Mouse (Mus musculus) stomach, embryonic 14.5 days (tissue): Measurements from ENCODE around the gene Boll. TPM values are rescaled to one million over a fixed set of nuclear protein-coding genes. Genes with fewer than 3 reads are reported as not detected.
A peak's percentile ranks its signal among the peaks of the same experiment; 100 is the strongest.

Experiments used
- ATAC-seq: fragments of 200-750 bp; cut with Nextera tagmentation; 2 replicates; pipeline ENCODE4 v1.8.0; 2017; ENCODE audit warnings: low read depth, moderate TSS enrichment; ENCODE audit not compliant: insufficient number of reproducible peaks, insufficient read depth, low FRiP score
- H3K27ac ChIP-seq: fragments of 300-500 bp; sonication (generic); 2 replicates; pipeline ENCODE4 v1.5.1; 2014; ENCODE audit warnings: mild to moderate bottlenecking, low read length, moderate library complexity, mixed read lengths
- H3K27me3 ChIP-seq: fragments of 300-500 bp; sonication (generic); 2 replicates; pipeline ENCODE4 v1.6.1; 2014; ENCODE audit warnings: low read length, control low read depth, mixed read lengths; ENCODE audit not compliant: control insufficient read depth, insufficient read depth
- H3K36me3 ChIP-seq: fragments of 300-500 bp; sonication (generic); 2 replicates; pipeline ENCODE4 v1.6.1; 2014; ENCODE audit warnings: mild to moderate bottlenecking, control low read depth, low read length, moderate library complexity, mixed read lengths; ENCODE audit not compliant: control insufficient read depth, insufficient read depth
- H3K4me1 ChIP-seq: fragments of 300-500 bp; sonication (generic); 2 replicates; pipeline ENCODE4 v1.6.1; 2014; ENCODE audit warnings: low read length, control low read depth, mixed read lengths; ENCODE audit not compliant: control insufficient read depth, insufficient read depth
- H3K4me2 ChIP-seq: fragments of 300-500 bp; sonication (generic); replicated peaks from 2 replicates; pipeline ENCODE4 v1.6.1; 2014; ENCODE audit warnings: low read depth, low read length, control low read depth
- H3K4me3 ChIP-seq: fragments of 300-500 bp; sonication (generic); 2 replicates; pipeline ENCODE4 v1.5.1; 2014; ENCODE audit warnings: low read depth, low read length, control low read depth
- H3K9ac ChIP-seq: fragments of 300-500 bp; sonication (generic); replicated peaks from 2 replicates; pipeline ENCODE4 v1.6.1; 2014; ENCODE audit warnings: low read depth, mild to moderate bottlenecking, control low read depth, low read length, moderate library complexity, mixed read lengths
- H3K9me3 ChIP-seq: fragments of 300-500 bp; sonication (generic); 2 replicates; pipeline ENCODE4 v1.6.1; 2016; ENCODE audit warnings: low read depth, low read length, control low read depth; ENCODE audit not compliant: control insufficient read depth
- whole genome bisulfite sequencing: fragments of 180-500 bp; shearing (Covaris S2); extraction: QIAGEN DNeasy Blood & Tissue Kit; methylation state at CpG from one replicate; pipeline ENCODE4 v1.1.7; 2014; 5-methylcytosine and 5-hydroxymethylcytosine counted together
- polyA plus RNA-seq: library from polyadenylated mRNA; unstranded; fragments of >200 nt; fragmentation: Nextera tagmentation; extraction: Ambion mirVana; gene quantifications from 2 replicates; pipeline ENCODE4 v1.2.1, GENCODE M21; 2014

The Boll gene
- polyA plus RNA-seq, 1 experiment from 2014 or later: 0.38 TPM

- no peak overlapping the region for H3K4me3 ChIP-seq
- no peaks in the 10 kb centered on the region for H3K36me3 ChIP-seq
- 77% methylated on average over 9 of the region's 9 CpGs for WGBS
- H3K4me1 ChIP-seq: no peaks in the 10 kb centered on the region
- no peak overlapping the region for H3K9ac ChIP-seq
- no peaks in the 10 kb centered on the region for H3K27me3 ChIP-seq
- H3K9me3 ChIP-seq: no peaks in the 10 kb centered on the region
- H3K27ac ChIP-seq: no peak overlapping the region
- ATAC-seq: no peak
- no peak overlapping the region for H3K4me2 ChIP-seq
Measured at GRCm38 (mm10) chr1:55279081-55279480, 84.2 kb downstream of the Boll start.

GRCm38 (mm10) chr1:55265447-55265846 is 97.8 kb downstream of the Boll start:
- 59% methylated on average over 2 of the region's 2 CpGs for WGBS
- Histone ChIP-seq H3K27me3 (no peaks in the 10 kb centered on the region), H3K4me2 (no peak overlapping the region), H3K9ac (no peak overlapping the region), H3K36me3 (no peaks in the 10 kb centered on the region), H3K27ac (no peak overlapping the region), H3K4me1 (no peaks in the 10 kb centered on the region), H3K4me3 (no peak overlapping the region), H3K9me3 (no peaks in the 10 kb centered on the region)
- no peak for ATAC-seq

GRCm38 (mm10) chr1:55264385-55264784 is 98.9 kb downstream of the Boll start:
- no peak overlapping the region for H3K4me2 ChIP-seq
- no peak overlapping the region for H3K4me3 ChIP-seq
- no peak overlapping the region for H3K9ac ChIP-seq
- H3K27ac ChIP-seq: no peak overlapping the region
- no peaks in the 10 kb centered on the region for H3K36me3 ChIP-seq
- no peaks in the 10 kb centered on the region for H3K27me3 ChIP-seq
- WGBS: 44% methylated on average over 2 of the region's 2 CpGs
- no peaks in the 10 kb centered on the region for H3K9me3 ChIP-seq
- ATAC-seq: no peak
- no peaks in the 10 kb centered on the region for H3K4me1 ChIP-seq

- H3K4me3 ChIP-seq: no peak overlapping the region
- WGBS: 80% methylated on average over 2 of the region's 2 CpGs
- H3K9ac ChIP-seq: no peak overlapping the region
- no peaks in the 10 kb centered on the region for H3K36me3 ChIP-seq
- no peaks in the 10 kb centered on the region for H3K27me3 ChIP-seq
- no peak for ATAC-seq
- no peak overlapping the region for H3K4me2 ChIP-seq
- H3K4me1 ChIP-seq: no peaks in the 10 kb centered on the region
- no peaks in the 10 kb centered on the region for H3K9me3 ChIP-seq
- no peak overlapping the region for H3K27ac ChIP-seq
Measured at GRCm38 (mm10) chr1:55246374-55246773, 116.9 kb downstream of the Boll start.

- H3K4me1 ChIP-seq: peaks cover 23% of the 10 kb centered on the region
- H3K36me3 ChIP-seq: no peaks in the 10 kb centered on the region
- WGBS: 2% methylated on average over 1 of the region's 1 CpGs
- peak overlapping the region; percentile 88; the same call in 1 of the 2 replicates for H3K4me3 ChIP-seq
- H3K27me3 ChIP-seq: no peaks in the 10 kb centered on the region
- no peak for ATAC-seq
- no peak overlapping the region for H3K9ac ChIP-seq
- peak overlapping the region; percentile 98 for H3K4me2 ChIP-seq
- H3K9me3 ChIP-seq: no peaks in the 10 kb centered on the region
- H3K27ac ChIP-seq: no peak overlapping the region
Measured at GRCm38 (mm10) chr1:55239237-55239636, 124.0 kb downstream of the Boll start.

- no peaks in the 10 kb centered on the region for H3K9me3 ChIP-seq
- H3K9ac ChIP-seq: no peak overlapping the region; the same call in 1 of the 2 replicates
- no peak overlapping the region for H3K27ac ChIP-seq
- H3K4me1 ChIP-seq: peaks cover 23% of the 10 kb centered on the region
- no peaks in the 10 kb centered on the region for H3K27me3 ChIP-seq
- ATAC-seq: no peak
- no peaks in the 10 kb centered on the region for H3K36me3 ChIP-seq
- H3K4me3 ChIP-seq: peak overlapping the region; percentile 88
- WGBS: 40% methylated on average over 13 of the region's 13 CpGs
- H3K4me2 ChIP-seq: peak overlapping the region; percentile 98
Measured at GRCm38 (mm10) chr1:55238496-55238895, 124.8 kb downstream of the Boll start.

GRCm38 (mm10) chr1:55237643-55238161 is 125.6 kb downstream of the Boll start:
- Histone ChIP-seq H3K9ac (peak overlapping the region; percentile 69), H3K27ac (peak overlapping the region; percentile 36; the same call in 1 of the 2 replicates), H3K4me3 (peak overlapping the region; percentile 88), H3K4me2 (peak overlapping the region; percentile 98), H3K4me1 (peaks cover 23% of the 10 kb centered on the region), H3K27me3 (no peaks in the 10 kb centered on the region), H3K36me3 (no peaks in the 10 kb centered on the region), H3K9me3 (no peaks in the 10 kb centered on the region)
- ATAC-seq: 0 out of 2 replicates have a peak, but pooled peaks have one; percentile 34
- under 1% methylated on average over 23 of the region's 23 CpGs for WGBS

DNA sequence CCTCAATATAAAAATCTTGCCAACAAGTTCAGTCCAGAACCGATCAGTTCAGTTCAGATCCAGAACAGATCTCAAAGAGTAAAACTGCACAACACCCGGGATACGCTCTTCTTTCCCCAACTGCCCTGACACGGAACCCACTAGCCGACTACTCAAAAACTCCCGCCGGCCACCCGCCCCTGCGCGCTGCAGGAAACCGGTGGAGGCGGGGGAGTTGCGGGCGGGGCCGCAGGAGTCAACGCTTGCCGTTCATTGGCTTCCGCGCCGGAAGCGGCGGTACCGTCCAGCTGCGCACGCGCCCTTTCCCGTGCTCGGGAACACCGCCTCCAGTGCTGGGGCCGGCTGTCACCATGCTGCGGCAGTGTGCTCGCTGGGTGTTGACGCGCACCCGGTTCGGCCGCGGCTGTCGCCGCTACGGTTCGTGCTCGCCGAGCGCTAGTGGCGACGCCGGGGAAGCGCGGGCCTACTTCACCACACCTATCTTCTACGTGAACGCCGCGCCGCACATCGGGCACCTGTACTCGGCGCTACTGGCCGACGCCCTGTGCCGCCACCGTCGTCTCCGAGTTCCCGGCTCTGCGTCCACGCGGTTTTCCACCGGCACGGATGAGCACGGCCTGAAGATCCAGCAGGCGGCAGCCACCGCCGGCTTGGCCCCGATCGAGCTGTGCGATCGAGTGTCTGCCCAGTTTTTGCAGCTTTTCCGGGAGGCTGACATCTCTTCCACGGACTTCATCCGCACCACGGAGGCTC is 126.2 kb downstream of the Boll start, which contains the start of gene Mars2:
TSS of gene Mars2 (plus strand) at position 288 of the 753 bp plus-strand sequence.
- H3K9me3 ChIP-seq: no peaks in the 10 kb centered on the region
- under 1% methylated on average over 82 of the region's 82 CpGs for WGBS

More for the DNA sequence above, 126.2 kb downstream of the Boll start, which contains the start of gene Mars2:
- H3K27ac ChIP-seq: peak within 1 kb of the TSS; percentile 36; the same call in 1 of the 2 replicates
- H3K4me1 ChIP-seq: peaks cover 23% of the 10 kb centered on the region
- H3K27me3 ChIP-seq: no peaks in the 10 kb centered on the region
- ATAC-seq: peak; percentile 98
- H3K9ac ChIP-seq: peak within 1 kb of the TSS; percentile 69
- peak within 1 kb of the TSS; percentile 88 for H3K4me3 ChIP-seq
- H3K4me2 ChIP-seq: peak within 1 kb of the TSS; percentile 98
- H3K36me3 ChIP-seq: no peaks in the 10 kb centered on the region
